Mouse (Mus musculus) heart, postnatal 0 days (tissue): Measurements from ENCODE around the gene Serhl. TPM values are rescaled to one million over a fixed set of nuclear protein-coding genes. Genes with fewer than 3 reads are reported as not detected.

ENCODE experiments used
- ATAC-seq: fragments of 200-750 bp; cut with Nextera tagmentation; 2 replicates; pipeline ENCODE4 v1.8.0; 2017; ENCODE audit warnings: low read depth, moderate number of reproducible peaks, moderate library complexity; ENCODE audit not compliant: insufficient read depth
- DNase-seq: peaks from one replicate; pipeline ENCODE4 v3.0.0-alpha.2; 2016; ENCODE audit warnings: low spot score
- H3K27ac ChIP-seq: fragments of 300-500 bp; sonication (generic); 2 replicates; pipeline ENCODE4 v1.5.1; 2014; ENCODE audit warnings: low read depth, mild to moderate bottlenecking
- H3K27me3 ChIP-seq: fragments of 300-500 bp; sonication (generic); 2 replicates; pipeline ENCODE4 v1.6.1; 2014; ENCODE audit warnings: low read length, mixed read lengths; ENCODE audit not compliant: control insufficient read depth, insufficient read depth
- H3K36me3 ChIP-seq: fragments of 300-500 bp; sonication (generic); replicated peaks from 2 replicates; pipeline ENCODE4 v1.6.1; 2014; ENCODE audit warnings: low read length, mixed read lengths; ENCODE audit not compliant: control insufficient read depth, insufficient read depth
- H3K4me1 ChIP-seq: fragments of 300-500 bp; sonication (generic); 2 replicates; pipeline ENCODE4 v1.6.1; 2014; ENCODE audit warnings: antibody characterized with exemption; ENCODE audit not compliant: control insufficient read depth, insufficient read depth
- H3K4me2 ChIP-seq: fragments of 300-500 bp; sonication (generic); 2 replicates; pipeline ENCODE4 v1.6.1; 2014; ENCODE audit warnings: low read depth, mild to moderate bottlenecking, low read length, moderate library complexity
- H3K4me3 ChIP-seq: fragments of 300-500 bp; sonication (generic); 2 replicates; pipeline ENCODE4 v1.5.1; 2014; ENCODE audit warnings: low read depth, low read length
- H3K9ac ChIP-seq: fragments of 300-500 bp; sonication (generic); replicated peaks from 2 replicates; pipeline ENCODE4 v1.6.1; 2014; ENCODE audit warnings: low read depth, low read length, mixed read lengths
- H3K9me3 ChIP-seq: fragments of 300-500 bp; sonication (generic); replicated peaks from 2 replicates; pipeline ENCODE4 v1.6.1; 2016; ENCODE audit warnings: low read length; ENCODE audit not compliant: control insufficient read depth
- CTCF ChIP-seq: IDR thresholded peaks from 2 replicates; pipeline ENCODE4 v1.5.1; 2016; ENCODE audit warnings: antibody characterized with exemption, control low read depth, low read depth
- EP300 ChIP-seq: IDR thresholded peaks from 2 replicates; pipeline ENCODE4 v1.6.1; 2016; ENCODE audit warnings: antibody characterized with exemption, low read depth
- WGBS: fragments of 180-500 bp; shearing (Covaris S2); extraction: QIAGEN DNeasy Blood & Tissue Kit; methylation state at CpG from one replicate; pipeline ENCODE4 v1.1.7; 2014; 5-methylcytosine and 5-hydroxymethylcytosine counted together
- polyA plus RNA-seq: library from polyadenylated mRNA; unstranded; fragments of >200 nt; fragmentation: Nextera tagmentation; extraction: Ambion mirVana; gene quantifications from 2 replicates; pipeline ENCODE4 v1.2.1, GENCODE M21; 2015
- total RNA-seq: library from RNA; depleted of rRNA; stranded (reverse); fragments of >200 nt; gene quantifications from 2 replicates; pipeline ENCODE4 v1.2.3, GENCODE M21; 2014; ENCODE audit warnings: low replicate concordance; rRNA removed

Gene Serhl
- total and polyA plus RNA-seq, 2 experiments from 2014 or later, result 84.0 to 110 TPM

GRCm38 (mm10) chr15:83164971-83165471 lies 75.7 kb downstream of the Serhl start:
- peaks cover 20% of the 10 kb centered on the region for H3K36me3 ChIP-seq
- 44% methylated on average over 5 of the region's 5 CpGs for WGBS
- H3K4me1 ChIP-seq, result peaks cover 21% of the 10 kb centered on the region
- H3K4me3 ChIP-seq, result no peak overlapping the region
- H3K27ac ChIP-seq, result peak overlapping the region; percentile 66
- H3K9me3 ChIP-seq, result no peaks in the 10 kb centered on the region
- H3K4me2 ChIP-seq, result no peak overlapping the region
- H3K9ac ChIP-seq, result no peak overlapping the region
- TF ChIP-seq CTCF (peak; percentile 23), EP300 (peak; percentile 61; the same call in 1 of the 2 replicates)
- H3K27me3 ChIP-seq, result no peaks in the 10 kb centered on the region
- peak; percentile 89 for DNase-seq
- peak; percentile 88 for ATAC-seq

GRCm38 (mm10) chr15:83165526-83166315 lies 76.4 kb downstream of the Serhl start:
- Histone ChIP-seq H3K36me3 (peaks cover 14% of the 10 kb centered on the region; the same call in 1 of the 2 replicates), H3K9ac (no peak overlapping the region), H3K4me2 (no peak overlapping the region), H3K27me3 (no peaks in the 10 kb centered on the region), H3K4me1 (peaks cover 28% of the 10 kb centered on the region), H3K4me3 (no peak overlapping the region), H3K9me3 (no peaks in the 10 kb centered on the region), H3K27ac (peak overlapping the region; percentile 44; the same call in 1 of the 2 replicates)
- ATAC-seq (no peak), DNase-seq (no peak)
- 92% methylated on average over 13 of the region's 13 CpGs for WGBS
- TF ChIP-seq EP300 (no peak), CTCF (no peak)

Other genes with a start within 250 kb of the Serhl start
- 36.7 and 43.6 TPM in 2 replicates for gene Tcf20, start 101.6 kb upstream of the Serhl start, total RNA-seq
- 3.0 TPM in 2 replicates for gene Tcf20, start 101.6 kb upstream of the Serhl start, polyA plus RNA-seq
- 0.38 and 0.54 TPM in 2 replicates for gene Nfam1, start 56.2 kb upstream of the Serhl start, total RNA-seq
- 0.99 and 1.2 TPM in 2 replicates for gene Nfam1, start 56.2 kb upstream of the Serhl start, polyA plus RNA-seq
- 116 and 121 TPM in 2 replicates for gene Rrp7a, start 33.3 kb downstream of the Serhl start, total RNA-seq
- 24.6 and 26.2 TPM in 2 replicates for gene Rrp7a, start 33.3 kb downstream of the Serhl start, polyA plus RNA-seq
- 60.4 and 63.6 TPM in 2 replicates for gene Poldip3, start 59.9 kb downstream of the Serhl start, total RNA-seq
- 36.4 and 38.3 TPM in 2 replicates for gene Poldip3, start 59.9 kb downstream of the Serhl start, polyA plus RNA-seq
- gene Cyb5r3, start 83.1 kb downstream of the Serhl start, total RNA-seq, result 125 and 166 TPM in 2 replicates
- 113 and 117 TPM in 2 replicates for gene Cyb5r3, start 83.1 kb downstream of the Serhl start, polyA plus RNA-seq
- gene A4galt, start 162.3 kb downstream of the Serhl start, total RNA-seq, result 3.0 and 3.2 TPM in 2 replicates
- gene A4galt, start 162.3 kb downstream of the Serhl start, polyA plus RNA-seq, result 1.6 and 2.0 TPM in 2 replicates